Mouse (Mus musculus) MEL (cell line): ENCODE measurements around the gene Acat3. TPM values are rescaled to one million over a fixed set of nuclear protein-coding genes. Genes with fewer than 3 reads are reported as not detected.

Experiments
- DNase-seq: peaks from one replicate; pipeline ENCODE4 v3.0.0; 2011; ENCODE audit warnings: low read depth, low spot score
- H3K27ac ChIP-seq: 2 replicates; pipeline ENCODE4 v1.5.1; 2012; ENCODE audit warnings: low read depth, mild to moderate bottlenecking, control low read depth, low read length, moderate library complexity; ENCODE audit not compliant: control insufficient read depth
- H3K27me3 ChIP-seq, 2 experiments: fragments of 150-350 bp in 1 of 2; sonication (generic) in 1 of 2; 2 replicates each; pipeline ENCODE4 v1.6.1; 2012; ENCODE audit warnings: low read length in 2 of 2, mild to moderate bottlenecking in 2 of 2, improper control_type of control experiment in 1 of 2, moderate library complexity in 1 of 2; ENCODE audit not compliant: insufficient read depth in 2 of 2, control insufficient read depth in 1 of 2
- H3K36me3 ChIP-seq, 2 experiments: 2 replicates each; pipeline ENCODE4 v1.6.1; 2012 to 2014; ENCODE audit warnings: low read length in 2 of 2, improper control_type of control experiment in 1 of 2, inconsistent platforms in 1 of 2, mild to moderate bottlenecking in 1 of 2; ENCODE audit not compliant: insufficient read depth in 2 of 2, control insufficient read depth in 1 of 2
- H3K4me1 ChIP-seq, 2 experiments: fragments of 150-350 bp in 1 of 2; sonication (generic) in 1 of 2; 2 replicates each; pipeline ENCODE4 v1.6.1; 2012; ENCODE audit warnings: low read length in 2 of 2, improper control_type of control experiment in 1 of 2, mild to moderate bottlenecking in 1 of 2; ENCODE audit not compliant: insufficient read depth in 2 of 2, control insufficient read depth in 1 of 2
- H3K4me3 ChIP-seq, 2 experiments: fragments of 150-350 bp in 1 of 2; sonication (generic) in 1 of 2; 2 replicates each; pipeline ENCODE4 v1.5.1; 2012; ENCODE audit warnings: low read depth in 2 of 2, low read length in 2 of 2, mild to moderate bottlenecking in 2 of 2, moderate library complexity in 2 of 2, control low read depth in 1 of 2, improper control_type of control experiment in 1 of 2; ENCODE audit not compliant: control insufficient read depth in 1 of 2, insufficient read depth in 1 of 2
- H3K79me2 ChIP-seq: 2 replicates; pipeline ENCODE4 v1.6.1; 2012; ENCODE audit warnings: mild to moderate bottlenecking, low read length, moderate library complexity; ENCODE audit not compliant: control insufficient read depth, poor library complexity, insufficient read depth
- H3K9ac ChIP-seq: 2 replicates; pipeline ENCODE4 v1.6.1; 2012; ENCODE audit warnings: low read depth, mild to moderate bottlenecking, control low read depth, low read length, moderate library complexity; ENCODE audit not compliant: control insufficient read depth, poor library complexity, severe bottlenecking
- H3K9me3 ChIP-seq: fragments of 150-350 bp; sonication (generic); replicated peaks from 2 replicates; pipeline ENCODE4 v1.6.1; 2012; ENCODE audit warnings: mild to moderate bottlenecking, low read length, improper control_type of control experiment, moderate library complexity; ENCODE audit not compliant: insufficient read depth
- BHLHE40 ChIP-seq: IDR thresholded peaks from 2 replicates; pipeline ENCODE4 v1.6.1; 2012; ENCODE audit warnings: low read depth, mild to moderate bottlenecking, inconsistent platforms, low read length, improper control_type of control experiment, borderline replicate concordance
- CHD1 ChIP-seq: IDR thresholded peaks from 2 replicates; pipeline ENCODE4 v1.6.1; 2012; ENCODE audit warnings: low read depth, mild to moderate bottlenecking, inconsistent platforms, low read length, improper control_type of control experiment
- MAZ ChIP-seq: IDR thresholded peaks from 2 replicates; pipeline ENCODE4 v1.6.1; 2012; ENCODE audit warnings: low read depth, mild to moderate bottlenecking, inconsistent platforms, low read length, improper control_type of control experiment
- MEF2A ChIP-seq: IDR thresholded peaks from 2 replicates; pipeline ENCODE4 v1.6.1; 2014; ENCODE audit warnings: low read depth, mild to moderate bottlenecking, inconsistent platforms, low read length, improper control_type of control experiment; ENCODE audit not compliant: poor library complexity, insufficient replicate concordance, severe bottlenecking; ENCODE audit errors: extremely low read depth
- MXI1 ChIP-seq: IDR thresholded peaks from 2 replicates; pipeline ENCODE4 v1.6.1; 2011; ENCODE audit warnings: mild to moderate bottlenecking, low read depth, low read length, improper control_type of control experiment
- MYC ChIP-seq: IDR thresholded peaks from 2 replicates; pipeline ENCODE4 v1.6.1; 2011; ENCODE audit warnings: low read depth, mild to moderate bottlenecking, low read length, improper control_type of control experiment, moderate library complexity
- NRF1 ChIP-seq: IDR thresholded peaks from 2 replicates; pipeline ENCODE4 v1.6.1; 2014; ENCODE audit warnings: low read depth, mild to moderate bottlenecking, inconsistent platforms, low read length, improper control_type of control experiment, moderate library complexity; ENCODE audit not compliant: poor library complexity, insufficient read depth, severe bottlenecking
- POLR2A ChIP-seq, 2 experiments: IDR thresholded peaks; 2 replicates each; pipeline ENCODE4 v1.6.1; 2011 to 2012; ENCODE audit warnings: low read length in 2 of 2, mild to moderate bottlenecking in 2 of 2, control low read depth in 1 of 2, improper control_type of control experiment in 1 of 2, low read depth in 1 of 2, moderate library complexity in 1 of 2; ENCODE audit not compliant: control insufficient read depth in 1 of 2, insufficient read depth in 1 of 2, poor library complexity in 1 of 2
- POLR2AphosphoS5 ChIP-seq: IDR thresholded peaks from 2 replicates; pipeline ENCODE4 v1.6.1; 2012; ENCODE audit warnings: low read depth, borderline replicate concordance, mild to moderate bottlenecking, inconsistent platforms, low read length, moderate library complexity, mixed read lengths
- RAD21 ChIP-seq: IDR thresholded peaks from 2 replicates; pipeline ENCODE4 v1.6.1; 2011; ENCODE audit warnings: mild to moderate bottlenecking, low read depth, low read length, improper control_type of control experiment
- TBP ChIP-seq: IDR thresholded peaks from 2 replicates; pipeline ENCODE4 v1.8.0; 2011; ENCODE audit warnings: low read depth, low read length, improper control_type of control experiment
- UBTF ChIP-seq: IDR thresholded peaks from 2 replicates; pipeline ENCODE4 v1.6.1; 2012; ENCODE audit warnings: low read depth, mild to moderate bottlenecking, inconsistent platforms, low read length, improper control_type of control experiment, moderate library complexity, borderline replicate concordance; ENCODE audit not compliant: insufficient read depth
- ZMIZ1 ChIP-seq: IDR thresholded peaks from 2 replicates; pipeline ENCODE4 v1.6.1; 2012; ENCODE audit warnings: low read depth, mild to moderate bottlenecking, inconsistent platforms, low read length, improper control_type of control experiment, moderate library complexity
- ZNF384 ChIP-seq: IDR thresholded peaks from 2 replicates; pipeline ENCODE4 v1.6.1; 2012; ENCODE audit warnings: low read depth, mild to moderate bottlenecking, inconsistent platforms, low read length, improper control_type of control experiment
- polyA plus RNA-seq, 2 experiments: library from polyadenylated mRNA; stranded (reverse) in 1 of 2; unstranded in 1 of 2; fragments of >175 nt in 1 of 2; fragments of >200 nt in 1 of 2; gene quantifications; 2 replicates each; pipeline versions ENCODE4 v1.2.1 to v1.2.4; 2012; ENCODE audit warnings: low replicate concordance in 2 of 2, low read depth in 1 of 2; ENCODE audit not compliant: insufficient read length in 2 of 2, insufficient read depth in 1 of 2, missing spikeins in 1 of 2
- total RNA-seq: library from RNA; depleted of rRNA; stranded (reverse); fragments of 300-350 nt; gene quantifications from 2 replicates; pipeline ENCODE4 v1.2.3, GENCODE M21; 2012

The Acat3 gene
- total and polyA plus RNA-seq, 3 experiments = 1.0 to 14.6 TPM; not detected in 1

DNA sequence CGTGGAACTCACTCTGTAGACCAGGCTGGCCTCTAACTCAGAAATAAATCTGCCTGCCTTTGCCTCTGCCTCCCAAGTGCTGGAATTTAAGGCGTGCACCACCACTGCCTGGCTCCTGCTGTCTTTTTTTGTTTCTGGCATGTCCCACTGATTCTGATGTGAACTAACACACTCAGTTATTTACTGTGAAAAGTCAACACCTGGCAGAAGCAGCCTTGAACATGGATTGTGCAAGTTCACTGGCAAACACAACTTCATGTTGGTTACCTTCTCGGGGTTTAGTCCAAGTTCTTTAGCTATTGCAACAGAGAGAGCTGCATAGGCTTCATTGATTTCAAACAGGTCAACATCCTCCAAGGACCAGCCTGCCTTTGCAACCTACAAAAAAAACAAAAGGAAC, 15.4 kb downstream of the Acat3 start:
- Histone ChIP-seq H3K79me2 (0 out of 2 replicates have a peak, but pooled peaks cover 3% of the 10 kb centered on the region), H3K36me3 (peaks cover 7 to 37% of the 10 kb centered on the region in 2 experiments)

DNA sequence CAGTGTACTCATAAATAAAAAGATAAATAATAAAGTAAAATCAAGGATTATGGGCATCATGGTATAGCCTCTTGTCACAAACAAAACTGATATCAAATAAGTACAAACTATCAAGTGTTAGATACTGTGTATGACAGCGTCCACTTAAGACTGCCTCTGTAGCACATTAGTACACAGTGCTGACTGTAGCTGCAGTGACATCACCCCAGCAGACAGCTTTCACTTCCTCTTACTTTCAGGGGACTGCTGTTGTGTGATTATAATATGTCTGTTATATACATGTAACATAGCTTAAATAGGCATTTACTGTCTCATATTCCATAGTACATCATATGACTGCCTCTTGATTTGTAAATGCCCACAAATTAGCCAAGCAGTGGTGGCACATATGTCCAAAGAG, 19.3 kb downstream of the Acat3 start:
- peak; percentile 58 for DNase-seq
- Histone ChIP-seq H3K9me3 (no peaks in the 10 kb centered on the region), H3K79me2 (peaks cover 23% of the 10 kb centered on the region), H3K27me3 (no peaks in the 10 kb centered on the region), H3K9ac (no peak overlapping the region), H3K36me3 (peaks cover 28 to 58% of the 10 kb centered on the region in 2 experiments), H3K4me1 (peaks cover 0 to 3% of the 10 kb centered on the region in 2 experiments; a peak in 2 of 4 replicates), H3K27ac (no peak overlapping the region), H3K4me3 (no peak overlapping the region)
- TF ChIP-seq CHD1 (no peak), ZMIZ1 (no peak), MEF2A (no peak), MXI1 (no peak), TBP (no peak), POLR2AphosphoS5 (no peak; the same call in 1 of the 2 replicates), MAZ (no peak), ZNF384 (no peak), RAD21 (no peak), BHLHE40 (no peak), UBTF (no peak), MYC (no peak), NRF1 (no peak)

More for the DNA sequence above, 15.4 kb downstream of the Acat3 start:
- TF ChIP-seq POLR2A (IDR thresholded peaks at IDR 0.05; ENCODE audit: control insufficient read depth in 1 of 2, insufficient read depth in 1 of 2, low read depth in 1 of 2, low read length in 2 of 2, poor library complexity in 1 of 2) = peak in 1 of 2 experiments; percentile 15; a peak in 1 of 4 replicates
- TF ChIP-seq CHD1 = no peak
- H3K27me3 ChIP-seq = no peaks in the 10 kb centered on the region
- DNase-seq = no peak
- no peak overlapping the region for H3K27ac ChIP-seq
- H3K4me3 ChIP-seq = no peak overlapping the region
- no peaks in the 10 kb centered on the region for H3K4me1 ChIP-seq
- H3K9me3 ChIP-seq = no peaks in the 10 kb centered on the region
- H3K9ac ChIP-seq = no peak overlapping the region
